Mouse (Mus musculus): Measurements from ENCODE around the gene Ptprn2.

Gene Ptprn2

GRCm38 (mm10) chr12:116648584-116649206 is 163.2 kb downstream of the Ptprn2 start:
- peak in 1 of 2 experiments; percentile 36 for DNase-seq

- no peak for DNase-seq
Measured at GRCm38 (mm10) chr12:116653684-116654083, 168.2 kb downstream of the Ptprn2 start.

GRCm38 (mm10) chr12:116660076-116660475 is 174.6 kb downstream of the Ptprn2 start:
- DNase-seq, result no peak

GRCm38 (mm10) chr12:116661018-116661417 is 175.5 kb downstream of the Ptprn2 start:
- no peak for DNase-seq

GRCm38 (mm10) chr12:116677701-116678100 is 192.2 kb downstream of the Ptprn2 start:
- no peak for DNase-seq

- no peak for DNase-seq
Measured at GRCm38 (mm10) chr12:116689832-116690231, 204.3 kb downstream of the Ptprn2 start.

GRCm38 (mm10) chr12:116709535-116709934 is 224.0 kb downstream of the Ptprn2 start:
- no peak for DNase-seq

- DNase-seq, result no peak
Measured at GRCm38 (mm10) chr12:116710716-116711115, 225.2 kb downstream of the Ptprn2 start.

- DNase-seq, result no peak
Measured at GRCm38 (mm10) chr12:116711133-116711532, 225.6 kb downstream of the Ptprn2 start.

GRCm38 (mm10) chr12:116713096-116713495 is 227.6 kb downstream of the Ptprn2 start:
- no peak for DNase-seq

- no peak for DNase-seq
Measured at GRCm38 (mm10) chr12:116721062-116721461, 235.5 kb downstream of the Ptprn2 start.

GRCm38 (mm10) chr12:116740141-116740540 is 254.6 kb downstream of the Ptprn2 start:
- DNase-seq, result no peak

- no peak for DNase-seq
Measured at GRCm38 (mm10) chr12:116741300-116741699, 255.8 kb downstream of the Ptprn2 start.

GRCm38 (mm10) chr12:116746401-116746800 is 260.9 kb downstream of the Ptprn2 start:
- DNase-seq, result no peak

GRCm38 (mm10) chr12:116752784-116753183 is 267.3 kb downstream of the Ptprn2 start:
- no peak for DNase-seq

- no peak for DNase-seq
Measured at GRCm38 (mm10) chr12:116763961-116764360, 278.4 kb downstream of the Ptprn2 start.

- DNase-seq, result no peak
Measured at GRCm38 (mm10) chr12:116770911-116771310, 285.4 kb downstream of the Ptprn2 start.

GRCm38 (mm10) chr12:116771493-116771892 is 286.0 kb downstream of the Ptprn2 start:
- DNase-seq, result no peak

GRCm38 (mm10) chr12:116772081-116772566 is 286.6 kb downstream of the Ptprn2 start:
- DNase-seq, result peak; percentile 5 to 12

GRCm38 (mm10) chr12:116773344-116773743 is 287.8 kb downstream of the Ptprn2 start:
- no peak for DNase-seq

- no peak for DNase-seq
Measured at GRCm38 (mm10) chr12:116776447-116776846, 290.9 kb downstream of the Ptprn2 start.

GRCm38 (mm10) chr12:116778095-116779090 is 292.9 kb downstream of the Ptprn2 start:
- peak in 1 of 2 experiments; percentile 12 for DNase-seq

GRCm38 (mm10) chr12:116780419-116780818 is 294.9 kb downstream of the Ptprn2 start:
- DNase-seq, result no peak

GRCm38 (mm10) chr12:116785731-116786130 is 300.2 kb downstream of the Ptprn2 start:
- no peak for DNase-seq

Measured in kidney, adult 8-10 months (tissue).